ENCODE assay signal across 13 mouse cellular contexts in the genomic region with DNA sequence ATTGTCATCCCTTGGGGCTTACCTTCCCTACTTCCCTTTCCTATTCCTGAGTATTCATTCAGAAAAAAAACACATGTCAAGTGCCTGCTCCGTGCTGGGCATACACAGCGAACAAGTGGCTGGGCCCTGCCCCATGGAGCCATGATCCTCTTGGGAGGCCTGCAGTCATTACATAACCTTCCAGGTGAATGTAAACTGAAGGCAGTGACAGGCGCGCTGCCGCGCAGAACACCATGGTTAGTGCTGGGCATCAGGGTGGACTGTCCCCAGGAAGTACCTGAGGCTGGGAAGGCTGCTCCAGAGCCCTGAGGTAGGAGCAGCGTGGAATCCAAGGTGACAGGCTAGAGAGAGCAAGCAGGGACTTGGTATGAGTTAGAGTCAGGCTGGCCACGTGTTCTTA. TPM values are rescaled to one million over a fixed set of nuclear protein-coding genes. Genes with fewer than 3 reads are reported as not detected.
DNase-seq lines count a peak whose midpoint lies in the region; ATAC-seq and TF ChIP-seq lines count a peak whose summit lies in the region.
"Had no signal": no experiment of that assay in that cellular context is flagged by ENCODE, and none has a peak within 500 bp of the region (broad histone marks: within the 10 kb centered on the region; RNA-seq: fewer than 3 reads in every experiment).

No protein-coding gene starts in this region.

- H3K36me3 ChIP-seq in kidney, embryonic 15.5 days: no peaks in the 10 kb centered on the region
- H3K36me3 ChIP-seq in forebrain, embryonic 13.5 days (ENCODE audit: poor library complexity, severe bottlenecking): no peaks in the 10 kb centered on the region
- H3K36me3 ChIP-seq: embryonic facial prominence, embryonic 12.5 days; heart, embryonic 12.5 days; hindbrain, embryonic 10.5 days had no signal

- no peak for ATAC-seq in kidney, embryonic 15.5 days (replicated peaks; ENCODE audit: low FRiP score)
- ATAC-seq in forebrain, embryonic 13.5 days: no peak
- ATAC-seq: forebrain, embryonic 16.5 days had no signal

- no peak overlapping the region for H3K4me2 ChIP-seq in kidney, embryonic 15.5 days
- no peak overlapping the region for H3K4me2 ChIP-seq in forebrain, embryonic 13.5 days
- H3K4me2 ChIP-seq: embryonic facial prominence, embryonic 12.5 days; heart, embryonic 12.5 days; hindbrain, embryonic 14.5 days had no signal

- TF ChIP-seq POLR2A in lung, adult 2 months (IDR thresholded peaks at IDR 0.05; ENCODE audit: borderline replicate concordance, extremely low read depth, low read depth, low read length): no peak

- DNase-seq in cerebellum, adult 11-12 months: peak; percentile 42
- DNase-seq in cerebellum, postnatal 14 days: no peak
- peak; percentile 21 for DNase-seq in kidney, adult 11 months
- peak; percentile 17 for DNase-seq in lung, adult 2 months
- no peak for DNase-seq in lung, postnatal 14 days

- no peak overlapping the region for H3K9ac ChIP-seq in kidney, embryonic 15.5 days
- no peak overlapping the region for H3K9ac ChIP-seq in forebrain, embryonic 13.5 days
- H3K9ac ChIP-seq: embryonic facial prominence, embryonic 12.5 days; heart, embryonic 12.5 days; hindbrain, embryonic 14.5 days had no signal

- no peak overlapping the region for H3K27ac ChIP-seq in kidney, embryonic 15.5 days
- H3K27ac ChIP-seq in forebrain, embryonic 13.5 days: no peak overlapping the region
- H3K27ac ChIP-seq: embryonic facial prominence, embryonic 12.5 days; heart, adult 2 months; hindbrain, embryonic 10.5 days; hindbrain, embryonic 14.5 days had no signal

- no peaks in the 10 kb centered on the region for H3K9me3 ChIP-seq in kidney, embryonic 15.5 days (replicated peaks)
- H3K9me3 ChIP-seq in forebrain, embryonic 13.5 days (replicated peaks): no peaks in the 10 kb centered on the region
- H3K9me3 ChIP-seq: embryonic facial prominence, embryonic 12.5 days; heart, embryonic 12.5 days; hindbrain, embryonic 10.5 days had no signal

- no peak for TF ChIP-seq CTCF in lung, adult 2 months (IDR thresholded peaks at IDR 0.05; ENCODE audit: insufficient read depth, low read length)

- 83% methylated on average over 8 of the region's 8 CpGs for WGBS in kidney, embryonic 15.5 days
- WGBS in lung, adult 2 months: 66% methylated on average over 8 of the region's 8 CpGs
- 87% methylated on average over 8 of the region's 8 CpGs for WGBS in forebrain, embryonic 13.5 days

- no peak overlapping the region for H3K4me3 ChIP-seq in kidney, embryonic 15.5 days (replicated peaks)
- H3K4me3 ChIP-seq in lung, adult 2 months (replicated peaks; ENCODE audit: extremely low read depth, low read depth, low read length): no peak overlapping the region
- no peak overlapping the region for H3K4me3 ChIP-seq in forebrain, embryonic 13.5 days
- H3K4me3 ChIP-seq: embryonic facial prominence, embryonic 12.5 days; heart, adult 2 months; heart, embryonic 12.5 days; hindbrain, embryonic 10.5 days had no signal

- H3K27me3 ChIP-seq in kidney, embryonic 15.5 days: peaks cover 37% of the 10 kb centered on the region
- H3K27me3 ChIP-seq in forebrain, embryonic 13.5 days: peaks cover 20% of the 10 kb centered on the region

- no peaks in the 10 kb centered on the region for H3K4me1 ChIP-seq in kidney, embryonic 15.5 days
- no peaks in the 10 kb centered on the region for H3K4me1 ChIP-seq in lung, adult 2 months (ENCODE audit: control insufficient read depth, insufficient read depth, low read length)
- peaks cover 11% of the 10 kb centered on the region for H3K4me1 ChIP-seq in forebrain, embryonic 13.5 days
- H3K4me1 ChIP-seq: embryonic facial prominence, embryonic 12.5 days had no signal

RNA-seq across cellular contexts. Expression of a gene that starts 7.4 kb away (rescaled TPM):
- polyA plus RNA-seq in kidney, embryonic 15.5 days (2015; fragmentation: Nextera tagmentation; extraction: Ambion mirVana): 60.5 and 70.0 TPM in 2 replicates
- polyA plus RNA-seq in lung, adult 2 months (2012; rRNA removed): 87.5 and 116 TPM in 2 replicates
- polyA plus RNA-seq in forebrain, embryonic 13.5 days (2015; fragmentation: Nextera tagmentation; extraction: Ambion mirVana): 234 and 240 TPM in 2 replicates

Comparison
In these comparisons a context has a peak if more than half of its experiments do, and no peak if none do; other contexts are left out.
1. DNase-seq: peak in cerebellum, adult 11-12 months (single experiment), kidney, adult 11 months (single experiment) and lung, adult 2 months (single experiment); none in cerebellum, postnatal 14 days (0 of 2) and lung, postnatal 14 days (single experiment).